Mouse (Mus musculus) bone marrow macrophage, adult 2 months (primary cell): Measurements from ENCODE around the gene Notch4.

Experiments
- CTCF ChIP-seq: IDR thresholded peaks from 2 replicates; pipeline ENCODE4 v1.5.1; 2012; ENCODE audit warnings: low read depth, mild to moderate bottlenecking, low read length, moderate library complexity
- POLR2A ChIP-seq: IDR thresholded peaks from 2 replicates; pipeline ENCODE4 v1.6.1; 2012; ENCODE audit warnings: mild to moderate bottlenecking, low read depth, low read length, borderline replicate concordance

DNA sequence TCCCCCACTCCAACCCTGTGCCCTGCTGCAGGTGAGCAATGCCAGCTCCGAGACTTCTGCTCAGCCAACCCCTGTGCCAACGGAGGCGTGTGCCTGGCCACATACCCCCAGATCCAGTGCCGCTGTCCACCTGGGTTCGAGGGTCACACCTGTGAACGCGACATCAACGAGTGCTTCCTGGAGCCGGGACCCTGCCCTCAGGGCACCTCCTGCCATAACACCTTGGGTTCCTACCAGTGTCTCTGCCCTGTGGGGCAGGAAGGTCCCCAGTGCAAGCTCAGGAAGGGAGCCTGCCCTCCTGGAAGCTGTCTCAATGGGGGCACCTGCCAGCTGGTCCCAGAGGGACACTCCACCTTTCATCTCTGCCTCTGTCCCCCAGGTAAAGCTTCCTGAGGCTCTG, 3.2 kb downstream of the Notch4 start:
- TF ChIP-seq CTCF (no peak), POLR2A (no peak)
